Mouse (Mus musculus) cerebellum, adult (tissue): ENCODE data around the gene Gimap8.

ENCODE experiments used
- ATAC-seq: cut with Nextera tagmentation; 2 replicates; pipeline ENCODE4 v1.9.2; 2017; ENCODE audit warnings: mild to moderate bottlenecking, moderate library complexity, mixed read lengths; ENCODE audit not compliant: insufficient number of reproducible peaks, low FRiP score, low TSS enrichment

Gimap8 gene

GRCm38 (mm10) chr6:48700251-48701075 lies 53.4 kb downstream of the Gimap8 start:
- ATAC-seq, result no peak

- ATAC-seq, result no peak
Measured at GRCm38 (mm10) chr6:48702146-48702545, 55.1 kb downstream of the Gimap8 start.

GRCm38 (mm10) chr6:48702601-48703000 lies 55.6 kb downstream of the Gimap8 start:
- no peak for ATAC-seq

- no peak for ATAC-seq
Measured at GRCm38 (mm10) chr6:48704146-48704545, 57.1 kb downstream of the Gimap8 start.

GRCm38 (mm10) chr6:48706130-48706529 lies 59.1 kb downstream of the Gimap8 start:
- ATAC-seq, result no peak
